Mouse (Mus musculus) macrophage (primary cell): Measurements from ENCODE around the gene Gm10378. TPM values are rescaled to one million over a fixed set of nuclear protein-coding genes. Genes with fewer than 3 reads are reported as not detected.
"Not testable (repeated sequence)": the region's sequence is repeated elsewhere in the genome, so short reads cannot be mapped to it uniquely, and the experiment has no call there.

Source experiments
- H3K27ac ChIP-seq: fragments of 350-480 bp; formaldehyde crosslinking; 2 replicates; pipeline ENCODE4 v1.9.0; 2021
- H3K36me3 ChIP-seq: fragments of 350-480 bp; formaldehyde crosslinking; 2 replicates; pipeline ENCODE4 v1.9.0; 2021; ENCODE audit errors: inconsistent target
- H3K4me3 ChIP-seq: fragments of 350-480 bp; formaldehyde crosslinking; 2 replicates; pipeline ENCODE4 v1.9.0; 2021; ENCODE audit errors: inconsistent target
- H3K79me2 ChIP-seq: fragments of 350-480 bp; formaldehyde crosslinking; 2 replicates; pipeline ENCODE4 v1.9.0; 2021; ENCODE audit errors: inconsistent target
- WGBS: methylation state at CpG from one replicate; pipeline ENCODE4 v1.1.7; 2026; ENCODE audit warnings: inconsistent platforms; ENCODE audit not compliant: missing documents; 5-methylcytosine and 5-hydroxymethylcytosine counted together
- polyA plus RNA-seq: library from polyadenylated mRNA; stranded (reverse); fragments of 250-400 nt; gene quantifications from 3 replicates; pipeline ENCODE4 v1.2.4, GENCODE M21; 2018; ENCODE audit warnings: inconsistent platforms
- total RNA-seq, 78 experiments: library from RNA; depleted of rRNA; stranded (reverse); fragments of 250-400 nt; gene quantifications; 1 replicate in 9 of 78; 2 replicates in 24 of 78; 3 replicates in 43 of 78; 4 replicates in 2 of 78; pipeline ENCODE4 v1.2.4; 2018; ENCODE audit warnings: inconsistent platforms in 56 of 78

Gene Gm10378
- total RNA-seq (2018; cell fraction: chromatin; rRNA removed), result not detected
- total RNA-seq (2018; cell fraction: cytosol; rRNA removed), result not detected
- total RNA-seq (2018; cell fraction: nucleus; rRNA removed), result not detected
- polyA plus RNA-seq, result not detected in 3 replicates

GRCm38 (mm10) chr14:42655638-42656037, at the start of gene Gm10378:
Gene Gm10378, plus strand, starts transcription at chr14:42655938.
- no CpG with 5 or more reads among the region's 1 CpGs for WGBS

DNA sequence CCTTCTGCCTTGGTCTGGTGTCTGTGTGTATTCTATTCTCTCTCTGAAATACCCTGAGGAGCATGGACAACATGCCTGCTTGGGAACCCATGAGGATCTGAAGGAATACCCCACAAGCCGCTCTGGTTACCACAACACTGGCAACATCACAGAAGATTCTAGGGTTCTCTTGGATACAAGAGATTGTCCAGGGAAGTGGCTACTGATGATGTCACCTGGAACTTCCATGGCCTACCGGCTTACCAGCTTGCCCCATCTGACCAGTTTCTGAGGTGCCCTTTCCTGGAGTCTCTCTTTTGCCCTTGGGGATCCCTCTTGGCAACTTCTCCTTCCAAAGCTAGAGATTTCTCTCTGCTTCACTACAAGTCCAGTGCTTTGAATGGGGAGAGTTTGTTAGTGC, 13.9 kb upstream of the Gm10378 start, which contains the start of gene Gm3633:
Gm3633 (minus strand) TSS at position 101 of the 400 bp plus-strand sequence.
- H3K79me2 ChIP-seq, H3K27ac ChIP-seq, H3K36me3 ChIP-seq, H3K4me3 ChIP-seq: not testable (repeated sequence)
- 60% methylated on average over 1 of the region's 2 CpGs for WGBS

More at GRCm38 (mm10) chr14:42655638-42656037, at the start of gene Gm10378:
- H3K4me3 ChIP-seq, H3K79me2 ChIP-seq, H3K36me3 ChIP-seq, H3K27ac ChIP-seq: not testable (repeated sequence)

Other genes starting within 250 kb of the Gm10378 start
- not detected in 3 replicates for gene Gm8005, start 216.3 kb upstream of the Gm10378 start, polyA plus RNA-seq
- gene Gm8011, start 192.1 kb upstream of the Gm10378 start, polyA plus RNA-seq, result not detected in 3 replicates
- gene Gm8020, start 153.6 kb upstream of the Gm10378 start, polyA plus RNA-seq, result not detected in 3 replicates
- gene Gm8024, start 131.7 kb upstream of the Gm10378 start, polyA plus RNA-seq, result not detected in 3 replicates
- not detected in 3 replicates for gene Gm17124, start 56.1 kb upstream of the Gm10378 start, polyA plus RNA-seq
- not detected in 3 replicates for gene Gm3633, start 14.0 kb upstream of the Gm10378 start, polyA plus RNA-seq
- gene Gm3015, start 112.9 kb downstream of the Gm10378 start, polyA plus RNA-seq, result not detected in 3 replicates
- gene Gm10377, start 142.0 kb downstream of the Gm10378 start, polyA plus RNA-seq, result not detected in 3 replicates
- not detected in 3 replicates for gene Gm21977, start 197.5 kb downstream of the Gm10378 start, polyA plus RNA-seq